In the genomic region with DNA sequence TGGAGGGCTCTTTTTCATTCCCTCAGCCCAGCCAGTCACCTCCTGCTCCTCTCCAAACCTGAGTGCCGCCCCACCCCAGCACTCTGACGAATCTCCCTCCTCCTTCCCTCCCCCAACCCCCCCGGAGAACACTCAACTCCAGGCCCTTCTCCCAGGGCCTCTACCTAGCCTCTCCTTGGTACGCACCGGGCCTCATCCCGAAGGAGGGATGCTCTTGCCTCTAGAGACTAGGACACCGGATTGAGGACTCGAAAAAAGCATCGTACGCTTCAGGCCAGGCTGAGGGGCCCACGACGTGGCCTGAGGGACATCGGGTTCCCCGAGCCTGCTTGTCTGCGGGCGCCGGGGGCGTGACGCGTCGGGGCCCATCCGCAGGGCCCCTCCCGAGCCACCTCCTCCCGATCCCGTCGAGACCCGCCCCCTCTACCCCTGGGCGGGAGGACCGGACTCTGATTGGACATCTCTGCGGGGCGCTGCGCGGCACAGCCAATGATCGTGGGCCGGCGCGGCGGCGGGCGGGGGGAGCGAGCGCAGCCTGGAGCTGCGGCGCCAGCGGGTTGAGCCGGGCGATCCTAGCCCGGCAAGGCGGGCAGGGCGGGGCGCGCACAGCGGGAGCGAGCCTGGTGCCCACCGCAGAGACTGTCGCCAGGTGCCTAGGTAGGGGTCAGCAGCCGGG, we compare ENCODE assay signal across 8 mouse cellular contexts. TPM values are rescaled to one million over a fixed set of nuclear protein-coding genes. Genes with fewer than 3 reads are reported as not detected.
DNase-seq lines count a peak whose midpoint lies in the region; ATAC-seq lines count a peak whose summit lies in the region.

A gene (plus strand): TSS at position 538 of the 676 bp plus-strand sequence.

- H3K9ac ChIP-seq in heart, embryonic 15.5 days, result peak within 1 kb of the TSS; percentile 64
- peak within 1 kb of the TSS; percentile 55 for H3K9ac ChIP-seq in liver, embryonic 12.5 days
- peak within 1 kb of the TSS; percentile 39; the same call in 1 of the 2 replicates for H3K9ac ChIP-seq in stomach, embryonic 14.5 days (replicated peaks; ENCODE audit: low read depth, low read length)

- H3K4me3 ChIP-seq in brown adipose tissue, adult 24 weeks (ENCODE audit: insufficient read depth, low read depth, low read length), result peak within 1 kb of the TSS; percentile 62
- peak within 1 kb of the TSS; percentile 72 for H3K4me3 ChIP-seq in forebrain, embryonic 10.5 days
- peak within 1 kb of the TSS; percentile 74 for H3K4me3 ChIP-seq in heart, embryonic 15.5 days
- H3K4me3 ChIP-seq in liver, embryonic 12.5 days, result peak within 1 kb of the TSS; percentile 61
- peak within 1 kb of the TSS; percentile 61 for H3K4me3 ChIP-seq in stomach, embryonic 14.5 days (ENCODE audit: low read depth, low read length)

- H3K4me2 ChIP-seq in heart, embryonic 15.5 days, result peak within 1 kb of the TSS; percentile 97
- H3K4me2 ChIP-seq in liver, embryonic 12.5 days, result peak within 1 kb of the TSS; percentile 92
- peak within 1 kb of the TSS; percentile 98 for H3K4me2 ChIP-seq in stomach, embryonic 14.5 days (replicated peaks; ENCODE audit: low read depth, low read length)

- H3K27me3 ChIP-seq in forebrain, embryonic 10.5 days (ENCODE audit: poor library complexity, severe bottlenecking), result peaks cover 85% of the 10 kb centered on the region
- H3K27me3 ChIP-seq in heart, embryonic 15.5 days, result peaks cover 53% of the 10 kb centered on the region
- peaks cover 56% of the 10 kb centered on the region for H3K27me3 ChIP-seq in liver, embryonic 12.5 days (replicated peaks)
- no peaks in the 10 kb centered on the region for H3K27me3 ChIP-seq in stomach, embryonic 14.5 days (ENCODE audit: control insufficient read depth, insufficient read depth, low read length)

- WGBS in forebrain, embryonic 10.5 days, result under 1% methylated on average over 57 of the region's 57 CpGs
- WGBS in heart, embryonic 15.5 days, result under 1% methylated on average over 57 of the region's 57 CpGs
- WGBS in liver, embryonic 12.5 days (ENCODE audit: insufficient replicate concordance), result 2% methylated on average over 57 of the region's 57 CpGs
- 1% methylated on average over 52 of the region's 57 CpGs for WGBS in stomach, embryonic 14.5 days

- no peaks in the 10 kb centered on the region for H3K9me3 ChIP-seq in forebrain, embryonic 10.5 days
- H3K9me3 ChIP-seq in heart, embryonic 15.5 days (replicated peaks), result no peaks in the 10 kb centered on the region
- H3K9me3 ChIP-seq in liver, embryonic 12.5 days (replicated peaks), result no peaks in the 10 kb centered on the region
- no peaks in the 10 kb centered on the region for H3K9me3 ChIP-seq in stomach, embryonic 14.5 days (ENCODE audit: control insufficient read depth, low read depth, low read length)

- DNase-seq in CD8-positive naive resting alpha-beta T cell, adult 2 months (ENCODE audit: low read depth in 2 of 2, low spot score in 2 of 2), result peak; percentile 85
- peak; percentile 87 for DNase-seq in forebrain, embryonic 10.5 days (ENCODE audit: extremely low spot score, low spot score)
- peak; percentile 94 for DNase-seq in kidney, postnatal 14 days
- DNase-seq in natural killer cell, adult 2 months (ENCODE audit: low spot score in 2 of 2), result peak; percentile 82 to 86

- H3K36me3 ChIP-seq in forebrain, embryonic 10.5 days (replicated peaks), result no peaks in the 10 kb centered on the region
- no peaks in the 10 kb centered on the region for H3K36me3 ChIP-seq in heart, embryonic 15.5 days
- H3K36me3 ChIP-seq in liver, embryonic 12.5 days, result no peaks in the 10 kb centered on the region
- no peaks in the 10 kb centered on the region for H3K36me3 ChIP-seq in stomach, embryonic 14.5 days (ENCODE audit: control insufficient read depth, insufficient read depth, low read length)

- peak; percentile 93 for ATAC-seq in heart, embryonic 15.5 days (replicated peaks; ENCODE audit: insufficient number of reproducible peaks, insufficient read depth, low FRiP score, low read depth)
- ATAC-seq in liver, embryonic 12.5 days, result peak; percentile 96
- peak; percentile 94 for ATAC-seq in stomach, embryonic 14.5 days (ENCODE audit: insufficient number of reproducible peaks, insufficient read depth, low FRiP score, low read depth)

- H3K27ac ChIP-seq in brown adipose tissue, adult 24 weeks (replicated peaks; ENCODE audit: low read depth, low read length), result no peak within 1 kb of the TSS
- H3K27ac ChIP-seq in forebrain, embryonic 10.5 days, result peak within 1 kb of the TSS; percentile 76
- no peak within 1 kb of the TSS for H3K27ac ChIP-seq in heart, embryonic 15.5 days
- H3K27ac ChIP-seq in liver, embryonic 12.5 days, result no peak within 1 kb of the TSS
- H3K27ac ChIP-seq in stomach, embryonic 14.5 days (ENCODE audit: low read length), result no peak within 1 kb of the TSS

- H3K4me1 ChIP-seq in brown adipose tissue, adult 24 weeks (ENCODE audit: control insufficient read depth, insufficient read depth, insufficient read length, low read length), result peaks cover 12% of the 10 kb centered on the region
- peaks cover 29% of the 10 kb centered on the region for H3K4me1 ChIP-seq in forebrain, embryonic 10.5 days
- peaks cover 40% of the 10 kb centered on the region for H3K4me1 ChIP-seq in heart, embryonic 15.5 days (replicated peaks)
- peaks cover 18% of the 10 kb centered on the region for H3K4me1 ChIP-seq in liver, embryonic 12.5 days
- H3K4me1 ChIP-seq in stomach, embryonic 14.5 days (ENCODE audit: control insufficient read depth, insufficient read depth, low read length), result peaks cover 10% of the 10 kb centered on the region; the same call in 1 of the 2 replicates

RNA-seq across cellular contexts. Expression of the gene that starts here (rescaled TPM):
- not detected in 2 replicates for polyA plus RNA-seq in brown adipose tissue, adult 24 weeks (2012; ENCODE audit: insufficient read depth, insufficient read length, missing spikeins)
- 4.6 and 5.4 TPM in 2 replicates for polyA plus RNA-seq in forebrain, embryonic 10.5 days (2016; fragmentation: Nextera tagmentation; extraction: Ambion mirVana)
- polyA plus RNA-seq in heart, embryonic 15.5 days (2015; fragmentation: Nextera tagmentation; extraction: Ambion mirVana), result 2.7 and 4.0 TPM in 2 replicates
- 1.8 and 1.9 TPM in 2 replicates for polyA plus RNA-seq in liver, embryonic 12.5 days (2016; fragmentation: Nextera tagmentation; extraction: Ambion mirVana)
- 4.3 and 5.0 TPM in 2 replicates for polyA plus RNA-seq in stomach, embryonic 14.5 days (2014; fragmentation: Nextera tagmentation; extraction: Ambion mirVana)
